Mouse (Mus musculus) hindbrain, embryonic 10.5 days (tissue): ENCODE results near the gene Hoxa2. TPM values are rescaled to one million over a fixed set of nuclear protein-coding genes. Genes with fewer than 3 reads are reported as not detected.

Experiments
- DNase-seq: peaks from one replicate; pipeline ENCODE4 v3.0.0-alpha.2; 2017; ENCODE audit warnings: low spot score
- H3K27ac ChIP-seq: fragments of 300-500 bp; sonication (generic); 2 replicates; pipeline ENCODE4 v1.5.1; 2016; ENCODE audit warnings: mild to moderate bottlenecking, moderate library complexity
- H3K27me3 ChIP-seq: fragments of 300-500 bp; sonication (generic); 2 replicates; pipeline ENCODE4 v1.6.1; 2016; ENCODE audit warnings: mild to moderate bottlenecking; ENCODE audit not compliant: poor library complexity, insufficient read depth, severe bottlenecking
- H3K36me3 ChIP-seq: fragments of 300-500 bp; sonication (generic); 2 replicates; pipeline ENCODE4 v1.6.1; 2016; ENCODE audit warnings: mild to moderate bottlenecking, moderate library complexity
- H3K4me1 ChIP-seq: fragments of 300-500 bp; sonication (generic); replicated peaks from 2 replicates; pipeline ENCODE4 v1.6.1; 2016; ENCODE audit warnings: mild to moderate bottlenecking
- H3K4me3 ChIP-seq: fragments of 300-500 bp; sonication (generic); 2 replicates; pipeline ENCODE4 v1.5.1; 2016; ENCODE audit warnings: mild to moderate bottlenecking, moderate library complexity
- H3K9me3 ChIP-seq: fragments of 300-500 bp; sonication (generic); 2 replicates; pipeline ENCODE4 v1.6.1; 2016; ENCODE audit warnings: mild to moderate bottlenecking, moderate library complexity
- WGBS: fragments of 180-500 bp; shearing (Covaris S2); methylation state at CpG from one replicate; pipeline ENCODE4 v1.1.7; 2016; 5-methylcytosine and 5-hydroxymethylcytosine counted together
- polyA plus RNA-seq: library from polyadenylated mRNA; unstranded; fragments of >200 nt; fragmentation: Nextera tagmentation; extraction: Ambion mirVana; gene quantifications from 2 replicates; pipeline ENCODE4 v1.2.1, GENCODE M21; 2016

Gene Hoxa2
- polyA plus RNA-seq, 1 experiment from 2014 or later, result 56.9 TPM

GRCm38 (mm10) chr6:52206882-52207683 lies 42.5 kb upstream of the Hoxa2 start:
- Histone ChIP-seq H3K27ac (no peak overlapping the region), H3K27me3 (peaks cover 100% of the 10 kb centered on the region)

GRCm38 (mm10) chr6:52205638-52206621 lies 41.3 kb upstream of the Hoxa2 start:
- DNase-seq, result no peak

More at GRCm38 (mm10) chr6:52206882-52207683, 42.5 kb upstream of the Hoxa2 start:
- peaks cover 25% of the 10 kb centered on the region for H3K4me1 ChIP-seq
- H3K36me3 ChIP-seq, result no peaks in the 10 kb centered on the region
- 3% methylated on average over 4 of the region's 4 CpGs for WGBS
- H3K4me3 ChIP-seq, result no peak overlapping the region
- DNase-seq, result no peak
- no peaks in the 10 kb centered on the region for H3K9me3 ChIP-seq

GRCm38 (mm10) chr6:52205221-52205620 lies 40.6 kb upstream of the Hoxa2 start:
- no peak for DNase-seq
- no peak overlapping the region for H3K4me3 ChIP-seq
- no peaks in the 10 kb centered on the region for H3K36me3 ChIP-seq
- H3K4me1 ChIP-seq, result peaks cover 25% of the 10 kb centered on the region
- 6% methylated on average over 14 of the region's 14 CpGs for WGBS
- peaks cover 100% of the 10 kb centered on the region for H3K27me3 ChIP-seq
- no peaks in the 10 kb centered on the region for H3K9me3 ChIP-seq
- H3K27ac ChIP-seq, result no peak overlapping the region

More at GRCm38 (mm10) chr6:52205638-52206621, 41.3 kb upstream of the Hoxa2 start:
- H3K27ac ChIP-seq, result no peak overlapping the region
- no peak overlapping the region for H3K4me3 ChIP-seq
- H3K27me3 ChIP-seq, result peaks cover 100% of the 10 kb centered on the region
- no peaks in the 10 kb centered on the region for H3K36me3 ChIP-seq
- no peaks in the 10 kb centered on the region for H3K9me3 ChIP-seq
- H3K4me1 ChIP-seq, result peaks cover 25% of the 10 kb centered on the region
- under 1% methylated on average over 55 of the region's 55 CpGs for WGBS

GRCm38 (mm10) chr6:52204050-52204752 lies 39.6 kb upstream of the Hoxa2 start, which contains the start of gene Hoxa5:
TSS of gene Hoxa5 (minus strand) at chr6:52204587.
- H3K9me3 ChIP-seq, result no peaks in the 10 kb centered on the region
- DNase-seq, result peak; percentile 83
- H3K4me1 ChIP-seq, result peaks cover 25% of the 10 kb centered on the region
- peaks cover 100% of the 10 kb centered on the region for H3K27me3 ChIP-seq
- peak within 1 kb of the TSS; percentile 45 for H3K4me3 ChIP-seq
- H3K36me3 ChIP-seq, result no peaks in the 10 kb centered on the region
- H3K27ac ChIP-seq, result no peak within 1 kb of the TSS
- whole genome bisulfite sequencing, result under 1% methylated on average over 65 of the region's 65 CpGs

GRCm38 (mm10) chr6:52203371-52204049 lies 38.9 kb upstream of the Hoxa2 start:
- DNase-seq, result no peak
- H3K4me3 ChIP-seq, result peak overlapping the region; percentile 45
- no peaks in the 10 kb centered on the region for H3K9me3 ChIP-seq
- peaks cover 100% of the 10 kb centered on the region for H3K27me3 ChIP-seq
- no peaks in the 10 kb centered on the region for H3K36me3 ChIP-seq
- WGBS, result under 1% methylated on average over 46 of the region's 46 CpGs
- H3K27ac ChIP-seq, result no peak overlapping the region
- H3K4me1 ChIP-seq, result peaks cover 20% of the 10 kb centered on the region

GRCm38 (mm10) chr6:52203121-52203370 lies 38.4 kb upstream of the Hoxa2 start:
- H3K4me3 ChIP-seq, result peak overlapping the region; percentile 45; the same call in 1 of the 2 replicates
- under 1% methylated on average over 10 of the region's 10 CpGs for WGBS

GRCm38 (mm10) chr6:52202362-52203120 lies 37.9 kb upstream of the Hoxa2 start:
- H3K27ac ChIP-seq, result no peak overlapping the region
- H3K4me1 ChIP-seq, result peaks cover 16% of the 10 kb centered on the region
- H3K4me3 ChIP-seq, result 0 out of 2 replicates have a peak overlapping the region, but pooled peaks have one; percentile 45
- WGBS, result 3% methylated on average over 22 of the region's 22 CpGs
- H3K27me3 ChIP-seq, result peaks cover 100% of the 10 kb centered on the region
- H3K36me3 ChIP-seq, result no peaks in the 10 kb centered on the region
- no peaks in the 10 kb centered on the region for H3K9me3 ChIP-seq
- no peak for DNase-seq

More at GRCm38 (mm10) chr6:52203121-52203370, 38.4 kb upstream of the Hoxa2 start:
- peaks cover 16% of the 10 kb centered on the region for H3K4me1 ChIP-seq
- no peak overlapping the region for H3K27ac ChIP-seq
- H3K9me3 ChIP-seq, result no peaks in the 10 kb centered on the region
- DNase-seq, result no peak
- H3K36me3 ChIP-seq, result no peaks in the 10 kb centered on the region
- peaks cover 100% of the 10 kb centered on the region for H3K27me3 ChIP-seq

GRCm38 (mm10) chr6:52201269-52201668 lies 36.6 kb upstream of the Hoxa2 start:
- Histone ChIP-seq H3K4me1 (peaks cover 16% of the 10 kb centered on the region), H3K9me3 (no peaks in the 10 kb centered on the region), H3K27ac (no peak overlapping the region), H3K4me3 (no peak overlapping the region), H3K36me3 (no peaks in the 10 kb centered on the region), H3K27me3 (peaks cover 100% of the 10 kb centered on the region)
- DNase-seq, result no peak
- WGBS, result 10% methylated on average over 1 of the region's 1 CpGs

GRCm38 (mm10) chr6:52200751-52201250 lies 36.2 kb upstream of the Hoxa2 start:
- Histone ChIP-seq H3K9me3 (no peaks in the 10 kb centered on the region), H3K27me3 (peaks cover 100% of the 10 kb centered on the region), H3K36me3 (no peaks in the 10 kb centered on the region), H3K4me1 (peaks cover 16% of the 10 kb centered on the region), H3K4me3 (no peak overlapping the region), H3K27ac (no peak overlapping the region)
- DNase-seq, result no peak
- 5% methylated on average over 10 of the region's 10 CpGs for whole genome bisulfite sequencing

GRCm38 (mm10) chr6:52200073-52200750 lies 35.6 kb upstream of the Hoxa2 start:
- H3K27me3 ChIP-seq, result peaks cover 100% of the 10 kb centered on the region
- WGBS, result 2% methylated on average over 30 of the region's 30 CpGs

GRCm38 (mm10) chr6:52197271-52197670 lies 32.6 kb upstream of the Hoxa2 start:
- no peak for DNase-seq
- H3K36me3 ChIP-seq, result no peaks in the 10 kb centered on the region
- H3K4me1 ChIP-seq, result peaks cover 1% of the 10 kb centered on the region; the same call in 1 of the 2 replicates
- H3K4me3 ChIP-seq, result no peak overlapping the region
- WGBS, result under 1% methylated on average over 10 of the region's 10 CpGs
- no peak overlapping the region for H3K27ac ChIP-seq
- H3K27me3 ChIP-seq, result peaks cover 100% of the 10 kb centered on the region
- H3K9me3 ChIP-seq, result no peaks in the 10 kb centered on the region

More at GRCm38 (mm10) chr6:52200073-52200750, 35.6 kb upstream of the Hoxa2 start:
- DNase-seq, result no peak
- Histone ChIP-seq H3K4me1 (peaks cover 16% of the 10 kb centered on the region), H3K36me3 (no peaks in the 10 kb centered on the region), H3K9me3 (no peaks in the 10 kb centered on the region), H3K4me3 (no peak overlapping the region), H3K27ac (no peak overlapping the region)
